Mouse (Mus musculus) lung, adult 2 months (tissue): ENCODE results near the gene Pygo2. TPM values are rescaled to one million over a fixed set of nuclear protein-coding genes. Genes with fewer than 3 reads are reported as not detected.

Experiments used
- DNase-seq: peaks from one replicate; pipeline ENCODE4 v3.0.0; 2022
- H3K4me1 ChIP-seq: fragments of 200-500 bp; 2 replicates; pipeline ENCODE4 v1.6.1; 2011; ENCODE audit warnings: low read length; ENCODE audit not compliant: control insufficient read depth, insufficient read depth
- H3K4me3 ChIP-seq: fragments of 200-500 bp; replicated peaks from 2 replicates; pipeline ENCODE3; 2011; ENCODE audit warnings: low read depth, mild to moderate bottlenecking, control low read depth, low read length; ENCODE audit errors: extremely low read depth
- CTCF ChIP-seq: fragments of 200-500 bp; IDR thresholded peaks from 2 replicates; pipeline ENCODE4 v1.5.1; 2011; ENCODE audit warnings: mild to moderate bottlenecking, low read length, control low read depth; ENCODE audit not compliant: insufficient read depth
- POLR2A ChIP-seq: fragments of 200-500 bp; IDR thresholded peaks from 2 replicates; pipeline ENCODE4 v1.6.1; 2011; ENCODE audit warnings: low read depth, mild to moderate bottlenecking, control low read depth, low read length, borderline replicate concordance; ENCODE audit errors: extremely low read depth
- WGBS: fragments of 180-500 bp; shearing (Covaris S2); methylation state at CpG from one replicate; pipeline ENCODE4 v1.1.7; 2018; 5-methylcytosine and 5-hydroxymethylcytosine counted together
- polyA plus RNA-seq: library from polyadenylated mRNA; depleted of rRNA; stranded (reverse); fragments of >200 nt; gene quantifications from 2 replicates; pipeline ENCODE4 v1.2.3, GENCODE M21; 2012

Pygo2 gene
- polyA plus RNA-seq, 1 experiment = 60.6 TPM

- 95% methylated on average over 1 of the region's 1 CpGs for WGBS
- Histone ChIP-seq H3K4me3 (no peak overlapping the region), H3K4me1 (peaks cover 4% of the 10 kb centered on the region; the same call in 1 of the 2 replicates)
- peak; percentile 28 for DNase-seq
- no peak for TF ChIP-seq POLR2A
- TF ChIP-seq CTCF = no peak
These were observed 21.9 kb downstream of the Pygo2 start for GRCm38 (mm10) chr3:89451916-89452315.

GRCm38 (mm10) chr3:89454401-89455177 is 24.6 kb downstream of the Pygo2 start, which contains the start of gene Pmvk:
Gene Pmvk, plus strand, starts transcription at chr3:89454541.
- no peak within 1 kb of the TSS for H3K4me3 ChIP-seq
- DNase-seq = no peak
- 60% methylated on average over 10 of the region's 10 CpGs for whole genome bisulfite sequencing
- no peak for TF ChIP-seq POLR2A
- H3K4me1 ChIP-seq = 0 out of 2 replicates have a peak, but pooled peaks cover 5% of the 10 kb centered on the region

DNA sequence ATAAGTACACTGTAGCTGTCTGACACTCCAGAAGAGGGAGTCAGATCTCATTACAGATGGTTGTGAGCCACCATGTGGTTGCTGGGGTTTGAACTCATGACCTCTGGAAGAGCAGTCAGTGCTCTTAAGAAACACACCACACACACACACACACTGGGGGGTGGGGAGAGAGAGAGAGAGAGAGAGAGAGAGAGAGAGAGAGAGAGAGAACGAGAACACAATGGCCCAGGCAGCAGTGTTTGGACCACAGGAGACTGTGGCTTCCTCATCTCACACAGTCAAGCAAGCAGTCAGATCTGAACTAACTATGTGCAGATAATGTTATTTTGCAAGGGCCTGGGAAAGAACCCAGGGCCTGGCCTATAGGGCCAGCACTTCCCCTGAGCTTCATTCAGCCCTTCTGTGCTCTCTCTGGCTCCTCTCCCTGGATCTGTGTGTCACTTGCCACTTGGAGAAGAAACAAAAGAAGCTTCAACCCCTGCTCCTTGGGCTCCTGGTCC is 25.8 kb downstream of the Pygo2 start:
- no peak for DNase-seq
- 57% methylated on average over 1 of the region's 1 CpGs for WGBS
- TF ChIP-seq POLR2A (no peak), CTCF (no peak)
- Histone ChIP-seq H3K4me3 (no peak overlapping the region), H3K4me1 (0 out of 2 replicates have a peak, but pooled peaks cover 5% of the 10 kb centered on the region)

- 35% methylated on average over 10 of the region's 10 CpGs for WGBS
- DNase-seq = peak; percentile 76
These were observed 27.0 kb downstream of the Pygo2 start for GRCm38 (mm10) chr3:89456726-89457665.

GRCm38 (mm10) chr3:89458372-89458964 is 28.5 kb downstream of the Pygo2 start:
- peak overlapping the region; percentile 25 for H3K4me3 ChIP-seq
- 0 out of 2 replicates have a peak, but pooled peaks cover 5% of the 10 kb centered on the region for H3K4me1 ChIP-seq
- no peak for DNase-seq
- 28% methylated on average over 13 of the region's 13 CpGs for WGBS
- TF ChIP-seq CTCF (no peak), POLR2A (no peak)

More at GRCm38 (mm10) chr3:89456726-89457665, 27.0 kb downstream of the Pygo2 start:
- Histone ChIP-seq H3K4me1 (0 out of 2 replicates have a peak, but pooled peaks cover 5% of the 10 kb centered on the region), H3K4me3 (no peak overlapping the region)
- TF ChIP-seq CTCF (peak; percentile 65), POLR2A (no peak)

DNA sequence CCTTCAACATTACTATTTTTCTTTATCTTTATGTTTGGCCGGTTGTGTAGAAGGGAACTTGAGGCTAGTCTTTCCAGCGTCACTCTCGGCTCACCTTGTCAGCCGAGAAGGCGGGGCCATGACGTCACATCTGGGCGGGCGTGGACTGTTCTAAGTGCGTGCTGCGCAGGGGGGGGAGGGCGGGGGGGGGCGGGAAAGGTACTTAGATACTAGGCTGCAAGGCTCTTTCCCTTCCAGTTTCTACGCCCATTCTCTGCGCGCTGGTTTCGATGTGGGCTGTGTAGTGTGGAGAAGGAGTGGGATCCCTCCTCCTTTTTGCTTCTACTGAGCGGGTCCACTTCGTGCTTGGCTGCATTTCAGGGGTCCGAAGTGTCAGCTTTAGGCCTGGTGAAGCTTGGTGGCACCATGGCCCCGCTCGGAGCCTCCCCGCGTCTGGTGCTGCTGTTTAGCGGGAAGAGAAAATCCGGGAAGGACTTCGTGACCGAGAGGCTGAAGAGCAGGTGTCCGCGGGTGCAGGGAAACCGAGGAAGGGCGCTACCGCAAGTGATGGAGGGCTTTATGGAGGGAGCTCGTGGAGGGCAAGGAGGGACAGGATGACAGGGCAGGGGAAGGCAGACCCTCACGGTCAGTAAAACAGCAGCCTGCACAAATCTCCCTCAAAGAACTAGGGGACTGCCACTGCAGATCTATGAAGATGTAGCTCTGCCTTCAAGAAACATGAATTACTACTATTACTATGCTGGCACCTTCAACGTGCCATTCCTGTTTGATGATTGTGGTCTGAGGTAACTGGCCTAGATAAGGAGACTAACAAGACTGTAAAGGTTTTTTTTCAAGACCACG is 29.2 kb downstream of the Pygo2 start:
- DNase-seq = peak; percentile 92
- 1% methylated on average over 33 of the region's 36 CpGs for WGBS
- Histone ChIP-seq H3K4me1 (0 out of 2 replicates have a peak, but pooled peaks cover 5% of the 10 kb centered on the region), H3K4me3 (peak overlapping the region; percentile 80)
- TF ChIP-seq POLR2A (peak; percentile 74; the same call in 1 of the 2 replicates), CTCF (no peak)

DNA sequence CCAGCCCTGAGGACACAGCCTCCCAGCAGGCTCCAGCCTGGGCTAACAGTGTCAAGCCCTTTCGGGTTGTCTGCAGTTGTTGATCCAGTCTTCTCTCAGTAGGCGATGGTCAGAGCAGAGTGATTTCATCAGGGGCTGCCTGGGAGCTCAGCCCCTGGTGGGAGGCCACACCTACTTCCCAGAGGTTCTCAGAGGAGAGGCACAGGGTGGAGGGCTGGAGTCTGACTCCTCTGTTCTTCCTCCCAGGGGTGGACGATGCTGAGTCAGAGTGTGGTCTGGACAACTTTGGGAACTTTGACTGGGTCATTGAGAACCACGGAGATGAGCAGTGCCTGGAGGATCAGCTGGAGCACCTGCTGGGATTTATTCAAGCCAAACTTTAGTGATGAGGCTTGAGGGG is 38.3 kb downstream of the Pygo2 start:
- WGBS = 70% methylated on average over 4 of the region's 4 CpGs
- no peaks in the 10 kb centered on the region for H3K4me1 ChIP-seq
- no peak overlapping the region for H3K4me3 ChIP-seq
- DNase-seq = no peak
- TF ChIP-seq POLR2A (no peak), CTCF (no peak)

DNA sequence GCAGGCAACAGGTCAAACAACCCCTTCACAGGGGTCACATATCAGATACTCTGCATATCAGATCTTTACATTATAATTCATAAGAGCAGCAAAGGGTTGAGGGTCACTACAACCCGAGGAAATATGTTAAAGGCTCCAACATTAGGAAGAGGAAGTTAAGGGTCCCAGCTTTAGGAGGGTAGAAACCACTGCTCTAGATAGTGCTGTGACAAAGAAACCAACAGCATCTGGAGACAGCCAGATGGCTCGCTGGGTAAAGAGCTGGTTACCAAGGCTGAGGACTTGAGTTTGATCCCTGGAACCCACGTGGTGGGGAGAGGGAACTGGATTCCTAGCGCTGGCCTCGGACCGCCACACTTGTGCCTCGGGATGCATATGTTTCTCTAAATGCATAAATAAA is 42.3 kb downstream of the Pygo2 start:
- Histone ChIP-seq H3K4me1 (no peaks in the 10 kb centered on the region), H3K4me3 (no peak overlapping the region)
- WGBS = 69% methylated on average over 7 of the region's 7 CpGs
- TF ChIP-seq POLR2A (no peak), CTCF (no peak)
- DNase-seq = no peak
